Mouse (Mus musculus) MEL-GATA-1-ER (cell line): Measurements from ENCODE around the gene Pkd1.

Experiments
- DNase-seq: peaks from one replicate; pipeline ENCODE4 v3.0.0-alpha.2; 2012; ENCODE audit warnings: low read depth; ENCODE audit errors: extremely low read depth

Gene Pkd1

DNA sequence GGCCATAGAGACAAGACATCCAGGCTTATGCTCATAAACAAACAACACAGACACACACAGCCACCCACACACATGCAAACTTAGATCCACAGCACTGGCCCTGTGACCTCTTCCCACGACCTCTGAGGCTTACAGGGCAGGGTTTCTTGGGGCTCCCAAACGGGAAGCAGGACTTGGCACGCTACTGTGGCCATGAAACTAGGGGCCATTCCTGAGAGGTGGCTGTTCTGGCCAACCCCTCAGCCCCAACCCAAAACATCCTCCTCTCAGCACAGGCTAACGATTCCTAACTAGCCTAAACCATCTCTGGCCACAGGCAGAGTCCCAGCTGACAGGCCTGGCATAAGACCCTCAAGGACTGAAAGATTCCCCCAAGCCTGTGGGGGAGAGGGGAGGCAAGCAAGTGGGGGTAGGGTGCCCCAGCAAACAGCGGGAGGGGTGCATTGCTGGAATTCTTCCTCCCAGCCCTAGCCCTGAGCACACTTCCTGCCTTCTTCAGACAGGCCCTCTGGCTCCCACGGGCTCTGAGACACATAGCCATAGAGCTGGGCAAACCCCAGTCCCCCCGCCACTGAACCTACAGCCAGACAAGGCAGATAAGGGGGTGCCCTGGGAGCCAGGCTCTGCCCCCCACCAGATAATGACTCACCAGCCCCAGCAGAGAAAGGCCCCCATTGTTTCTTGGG lies 94.5 kb downstream of the Pkd1 start:
- DNase-seq, result no peak

DNA sequence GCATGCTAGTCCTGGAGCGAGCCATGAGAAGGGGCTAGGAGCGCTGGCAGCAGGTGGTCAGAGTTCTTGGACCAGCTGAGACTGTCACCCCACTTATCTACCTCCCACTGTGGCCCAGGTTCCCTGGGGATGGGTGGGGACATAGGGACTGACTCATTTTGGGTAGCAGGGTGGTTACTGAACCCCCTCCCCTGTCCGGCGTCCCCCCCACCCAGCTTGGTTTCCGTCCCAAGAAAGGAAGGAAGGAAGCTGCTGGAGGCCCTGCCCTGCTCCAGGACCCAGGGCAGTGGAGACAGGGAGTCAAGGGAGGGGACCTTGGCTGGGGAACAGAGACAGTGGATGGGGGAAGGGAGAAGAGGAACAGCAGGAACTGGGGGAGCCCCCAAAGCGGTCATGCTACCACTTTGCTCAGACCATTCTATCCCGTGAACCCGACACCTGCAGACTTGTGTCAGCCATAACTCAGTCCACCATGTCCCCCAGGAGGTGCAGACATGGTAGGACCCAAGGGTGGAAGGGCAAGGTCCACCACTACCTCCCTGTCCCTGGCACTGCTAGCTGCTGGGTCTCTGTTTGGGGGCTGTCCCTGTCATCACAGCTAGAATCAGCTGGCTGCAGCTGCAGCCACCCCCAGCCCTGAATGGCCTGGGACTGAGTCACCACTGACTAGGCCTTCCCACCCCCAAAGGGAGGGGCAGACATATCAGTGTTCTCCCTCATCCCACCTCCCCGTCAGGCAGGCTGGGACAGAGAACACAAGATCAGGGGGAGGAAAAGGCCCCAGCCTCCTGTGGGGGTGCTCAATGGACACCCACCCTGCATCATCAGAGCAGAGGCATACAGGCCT lies 95.5 kb downstream of the Pkd1 start:
- no peak for DNase-seq

- no peak for DNase-seq
Measured at GRCm38 (mm10) chr17:24645916-24646315, 96.3 kb downstream of the Pkd1 start.
